12 mouse cellular contexts compared by ENCODE assay signal in the genomic region with DNA sequence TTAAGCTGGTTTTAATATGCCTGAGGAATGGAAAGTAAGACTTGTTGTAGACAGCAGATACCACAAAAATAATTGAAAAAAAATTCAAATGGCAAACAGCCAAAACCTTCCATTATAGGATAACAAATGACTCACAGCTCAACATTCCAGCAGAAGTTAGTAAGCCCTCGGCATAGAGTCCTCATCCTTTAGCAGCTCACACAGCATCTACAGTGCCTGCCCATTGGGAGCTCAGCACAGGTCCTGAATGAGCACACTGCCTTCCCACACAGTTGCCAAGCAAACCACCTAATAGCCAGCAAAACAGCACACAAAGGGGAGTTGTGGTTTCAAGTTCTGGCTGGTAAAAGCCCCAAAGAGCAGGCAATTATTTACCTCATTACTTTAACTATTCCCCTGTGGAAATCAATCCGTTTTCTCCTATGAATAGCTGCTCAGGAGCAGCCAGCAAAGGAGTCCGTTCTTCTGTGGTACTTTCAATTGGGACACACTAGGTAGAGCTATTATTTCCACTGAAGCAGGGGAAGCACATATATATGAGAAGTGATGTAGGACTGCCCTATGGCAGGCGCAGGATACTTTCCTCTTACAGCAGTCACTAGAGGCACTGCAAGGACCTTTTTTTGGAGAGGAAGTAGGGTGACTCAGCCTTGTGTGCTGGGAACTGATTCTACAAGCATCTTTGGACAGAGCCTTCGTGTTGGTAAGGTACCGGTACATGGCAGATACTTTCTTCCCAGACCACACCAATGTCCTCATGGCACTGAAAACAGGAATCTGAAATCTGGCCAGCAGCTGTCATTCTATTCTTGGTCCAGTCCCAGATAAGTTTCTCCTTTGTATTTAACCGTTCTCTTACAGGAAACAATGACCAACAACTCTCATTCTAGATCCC. TPM values are rescaled to one million over a fixed set of nuclear protein-coding genes. Genes with fewer than 3 reads are reported as not detected.
A peak's percentile ranks its signal among the peaks of the same experiment; 100 is the strongest.
DNase-seq lines count a peak whose midpoint lies in the region; ATAC-seq lines count a peak whose summit lies in the region.
"Had no signal": no experiment of that assay in that cellular context is flagged by ENCODE, and none has a peak within 500 bp of the region (broad histone marks: within the 10 kb centered on the region; RNA-seq: fewer than 3 reads in every experiment).

No protein-coding gene starts in this region.

- H3K9me3 ChIP-seq in forebrain, embryonic 15.5 days = no peaks in the 10 kb centered on the region
- no peaks in the 10 kb centered on the region for H3K9me3 ChIP-seq in forebrain, embryonic 10.5 days
- no peaks in the 10 kb centered on the region for H3K9me3 ChIP-seq in midbrain, embryonic 11.5 days (ENCODE audit: control insufficient read depth, low read length)
- no peaks in the 10 kb centered on the region for H3K9me3 ChIP-seq in midbrain, embryonic 15.5 days
- no peaks in the 10 kb centered on the region for H3K9me3 ChIP-seq in heart, embryonic 12.5 days (replicated peaks)

- H3K4me3 ChIP-seq in forebrain, embryonic 15.5 days = no peak overlapping the region
- H3K4me3 ChIP-seq in forebrain, embryonic 10.5 days = no peak overlapping the region
- no peak overlapping the region for H3K4me3 ChIP-seq in midbrain, embryonic 11.5 days (ENCODE audit: low read depth, low read length)
- no peak overlapping the region for H3K4me3 ChIP-seq in midbrain, embryonic 15.5 days
- no peak overlapping the region for H3K4me3 ChIP-seq in heart, embryonic 12.5 days

- no peak overlapping the region for H3K4me2 ChIP-seq in forebrain, embryonic 15.5 days (replicated peaks)
- H3K4me2 ChIP-seq in midbrain, embryonic 11.5 days = no peak overlapping the region
- H3K4me2 ChIP-seq in midbrain, embryonic 15.5 days = no peak overlapping the region
- no peak overlapping the region for H3K4me2 ChIP-seq in heart, embryonic 12.5 days

- H3K36me3 ChIP-seq in forebrain, embryonic 15.5 days = peaks cover 21% of the 10 kb centered on the region
- H3K36me3 ChIP-seq in forebrain, embryonic 10.5 days (replicated peaks) = peaks cover 43% of the 10 kb centered on the region
- no peaks in the 10 kb centered on the region for H3K36me3 ChIP-seq in midbrain, embryonic 11.5 days (ENCODE audit: control insufficient read depth, insufficient read depth, low read length)
- peaks cover 15% of the 10 kb centered on the region for H3K36me3 ChIP-seq in midbrain, embryonic 15.5 days (replicated peaks)
- H3K36me3 ChIP-seq in heart, embryonic 12.5 days = peaks cover 33% of the 10 kb centered on the region

- H3K27me3 ChIP-seq in forebrain, embryonic 15.5 days = no peaks in the 10 kb centered on the region
- no peaks in the 10 kb centered on the region for H3K27me3 ChIP-seq in forebrain, embryonic 10.5 days (ENCODE audit: poor library complexity, severe bottlenecking)
- H3K27me3 ChIP-seq in midbrain, embryonic 11.5 days (ENCODE audit: control insufficient read depth, insufficient read depth, low read length) = no peaks in the 10 kb centered on the region
- no peaks in the 10 kb centered on the region for H3K27me3 ChIP-seq in midbrain, embryonic 15.5 days (replicated peaks)
- no peaks in the 10 kb centered on the region for H3K27me3 ChIP-seq in heart, embryonic 12.5 days (replicated peaks)

- H3K4me1 ChIP-seq in forebrain, embryonic 15.5 days = peaks cover 8% of the 10 kb centered on the region; the same call in 1 of the 2 replicates
- no peaks in the 10 kb centered on the region; the same call in 1 of the 2 replicates for H3K4me1 ChIP-seq in forebrain, embryonic 10.5 days
- H3K4me1 ChIP-seq in midbrain, embryonic 11.5 days (ENCODE audit: control insufficient read depth, insufficient read depth, low read length) = no peaks in the 10 kb centered on the region
- peaks cover 5% of the 10 kb centered on the region; the same call in 1 of the 2 replicates for H3K4me1 ChIP-seq in midbrain, embryonic 15.5 days
- peaks cover 23% of the 10 kb centered on the region for H3K4me1 ChIP-seq in heart, embryonic 12.5 days (replicated peaks)

- ATAC-seq in forebrain, embryonic 15.5 days (replicated peaks) = peak; percentile 55; the same call in 1 of the 2 replicates
- no peak for ATAC-seq in midbrain, embryonic 11.5 days (ENCODE audit: low FRiP score)
- no peak for ATAC-seq in midbrain, embryonic 15.5 days (replicated peaks)
- no peak for ATAC-seq in heart, embryonic 12.5 days (ENCODE audit: insufficient number of reproducible peaks, low FRiP score)

- WGBS in forebrain, embryonic 15.5 days = 32% methylated on average over 7 of the region's 7 CpGs
- 86% methylated on average over 7 of the region's 7 CpGs for WGBS in forebrain, embryonic 10.5 days
- 84% methylated on average over 7 of the region's 7 CpGs for WGBS in midbrain, embryonic 11.5 days
- WGBS in midbrain, embryonic 15.5 days = 68% methylated on average over 7 of the region's 7 CpGs
- 52% methylated on average over 7 of the region's 7 CpGs for WGBS in heart, embryonic 12.5 days

- DNase-seq in forebrain, embryonic 10.5 days (ENCODE audit: extremely low spot score, low spot score) = no peak
- peak; percentile 26 for DNase-seq in midbrain, embryonic 11.5 days (ENCODE audit: low spot score, missing footprints)
- DNase-seq in skeletal muscle tissue, adult 2 months (ENCODE audit: low read depth, low spot score) = peak; percentile 43
- DNase-seq in urinary bladder, postnatal 4 days (ENCODE audit: low spot score in 2 of 2) = no peak
- no peak for DNase-seq in spleen, postnatal 14 days (ENCODE audit: low spot score in 2 of 2)
- DNase-seq: gastrocnemius, postnatal 14 days; kidney, postnatal 4 days; lung, postnatal 4 days; right cerebral cortex, adult 18-20 months had no signal

- H3K27ac ChIP-seq in forebrain, embryonic 15.5 days (replicated peaks) = 0 out of 2 replicates have a peak overlapping the region, but pooled peaks have one; percentile 0
- no peak overlapping the region for H3K27ac ChIP-seq in forebrain, embryonic 10.5 days
- H3K27ac ChIP-seq in midbrain, embryonic 11.5 days (ENCODE audit: low read depth, low read length) = no peak overlapping the region
- H3K27ac ChIP-seq in midbrain, embryonic 15.5 days = no peak overlapping the region
- peak overlapping the region; percentile 28 for H3K27ac ChIP-seq in heart, embryonic 12.5 days (ENCODE audit: poor library complexity, severe bottlenecking)

- no peak overlapping the region for H3K9ac ChIP-seq in forebrain, embryonic 15.5 days (replicated peaks)
- H3K9ac ChIP-seq in midbrain, embryonic 11.5 days (ENCODE audit: low read length) = no peak overlapping the region
- no peak overlapping the region for H3K9ac ChIP-seq in midbrain, embryonic 15.5 days
- H3K9ac ChIP-seq in heart, embryonic 12.5 days = no peak overlapping the region

RNA-seq across cellular contexts. Expression of a gene that starts 55.2 kb away (rescaled TPM):
- polyA plus RNA-seq in forebrain, embryonic 15.5 days (2015; fragmentation: Nextera tagmentation; extraction: Ambion mirVana) = 89.6 and 95.9 TPM in 2 replicates
- 170 and 171 TPM in 2 replicates for polyA plus RNA-seq in forebrain, embryonic 10.5 days (2016; fragmentation: Nextera tagmentation; extraction: Ambion mirVana)
- polyA plus RNA-seq in midbrain, embryonic 11.5 days (2014; fragmentation: Nextera tagmentation; extraction: Ambion mirVana) = 114 and 126 TPM in 2 replicates
- polyA plus RNA-seq in midbrain, embryonic 15.5 days (2015; fragmentation: Nextera tagmentation; extraction: Ambion mirVana) = 41.6 and 42.5 TPM in 2 replicates
- 61.1 and 62.1 TPM in 2 replicates for polyA plus RNA-seq in heart, embryonic 12.5 days (2016; fragmentation: Nextera tagmentation; extraction: Ambion mirVana)

Comparison
In these comparisons a context has a peak if more than half of its experiments do, and no peak if none do; other contexts are left out.
1. H3K27ac ChIP-seq: peak in forebrain, embryonic 15.5 days (single experiment) and heart, embryonic 12.5 days (single experiment); none in forebrain, embryonic 10.5 days (single experiment), midbrain, embryonic 11.5 days (single experiment) and midbrain, embryonic 15.5 days (single experiment).
2. DNase-seq: peak in midbrain, embryonic 11.5 days (single experiment) and skeletal muscle tissue, adult 2 months (single experiment); none in forebrain, embryonic 10.5 days (single experiment), urinary bladder, postnatal 4 days (0 of 2) and spleen, postnatal 14 days (0 of 2).